Mouse (Mus musculus) brown adipose tissue, adult 24 weeks (tissue): ENCODE measurements around the gene Polk. TPM values are rescaled to one million over a fixed set of nuclear protein-coding genes. Genes with fewer than 3 reads are reported as not detected.

Experiments used
- H3K27ac ChIP-seq: fragments of 200-500 bp; replicated peaks from 2 replicates; pipeline ENCODE4 v1.5.1; 2012; ENCODE audit warnings: low read depth, mild to moderate bottlenecking, low read length
- H3K4me1 ChIP-seq: fragments of 200-500 bp; 2 replicates; pipeline ENCODE4 v1.6.1; 2012; ENCODE audit warnings: low read length, mixed read lengths; ENCODE audit not compliant: control insufficient read depth, insufficient read depth, insufficient read length
- H3K4me3 ChIP-seq: fragments of 200-500 bp; 2 replicates; pipeline ENCODE4 v1.5.1; 2012; ENCODE audit warnings: low read depth, mild to moderate bottlenecking, low read length, moderate library complexity; ENCODE audit not compliant: insufficient read depth
- polyA plus RNA-seq: library from polyadenylated mRNA; stranded (reverse); fragments of >200 nt; gene quantifications from 2 replicates; pipeline ENCODE4 v1.2.4, GENCODE M21; 2012; ENCODE audit not compliant: missing spikeins, insufficient read depth, insufficient read length

The Polk gene
- polyA plus RNA-seq, 1 experiment = 2.7 TPM

DNA sequence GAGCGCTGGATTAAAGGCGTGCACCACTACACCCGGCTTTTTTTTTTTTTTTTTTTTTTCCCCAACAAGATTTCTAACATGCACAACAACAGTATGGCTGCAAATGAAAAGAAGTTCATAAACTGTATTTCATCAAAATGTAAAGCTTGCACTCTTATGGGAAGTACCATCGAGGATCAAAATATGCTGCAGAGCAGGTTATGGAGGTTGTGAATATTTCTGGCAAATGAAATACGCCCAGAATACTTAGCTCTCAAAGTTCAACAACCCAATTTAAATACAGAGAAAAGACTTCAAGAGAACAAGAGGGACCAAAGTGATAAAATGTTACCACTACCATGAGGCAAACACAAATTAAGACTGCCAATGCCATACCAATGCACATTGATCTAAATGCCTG, 73.7 kb downstream of the Polk start:
- no peaks in the 10 kb centered on the region for H3K4me1 ChIP-seq
- no peak overlapping the region for H3K27ac ChIP-seq

GRCm38 (mm10) chr13:96465315-96465714, 77.1 kb downstream of the Polk start:
- Histone ChIP-seq H3K27ac (no peak overlapping the region), H3K4me3 (no peak overlapping the region), H3K4me1 (no peaks in the 10 kb centered on the region)

More for the DNA sequence above, 73.7 kb downstream of the Polk start:
- no peak overlapping the region for H3K4me3 ChIP-seq

DNA sequence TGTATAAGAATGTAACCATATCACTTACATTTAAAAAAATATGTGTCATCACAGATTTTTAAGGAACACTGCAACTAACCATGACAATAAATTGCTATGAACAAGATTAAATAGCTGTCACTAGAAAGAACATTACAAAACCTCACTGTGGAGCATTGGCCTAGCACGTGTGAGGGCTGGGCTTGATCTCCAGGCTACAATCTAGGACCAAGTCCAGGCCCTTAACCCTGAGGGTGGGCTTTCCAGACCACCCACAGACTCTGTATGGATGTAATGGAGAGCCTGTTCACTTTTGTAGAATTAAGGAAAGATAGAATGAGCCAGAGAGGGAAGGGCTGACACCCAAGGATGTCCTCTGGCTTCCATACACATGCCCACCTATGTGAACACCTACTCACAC, 79.7 kb downstream of the Polk start:
- Histone ChIP-seq H3K27ac (no peak overlapping the region), H3K4me1 (no peaks in the 10 kb centered on the region), H3K4me3 (no peak overlapping the region)

GRCm38 (mm10) chr13:96458606-96459005, 83.8 kb downstream of the Polk start:
- H3K27ac ChIP-seq = no peak overlapping the region
- H3K4me3 ChIP-seq = no peak overlapping the region
- peaks cover 2% of the 10 kb centered on the region; the same call in 1 of the 2 replicates for H3K4me1 ChIP-seq

DNA sequence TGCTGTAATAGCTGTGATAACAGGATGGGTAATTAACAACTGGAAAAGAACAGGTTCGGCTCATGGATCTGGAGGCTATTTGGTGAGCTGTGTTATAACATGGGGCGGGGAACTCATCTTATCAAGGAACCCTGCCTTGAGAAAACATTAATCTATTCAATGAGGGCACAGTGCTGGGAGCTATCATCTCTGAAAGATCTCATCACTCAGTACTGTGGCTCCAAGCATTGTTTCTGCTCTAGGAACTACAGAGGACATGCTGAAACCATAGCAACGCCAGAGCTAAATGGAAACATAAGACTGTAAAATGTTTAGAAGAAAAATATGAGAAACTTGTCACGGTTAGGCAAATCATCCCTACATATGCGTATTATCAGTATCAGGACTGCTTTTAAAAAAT, 84.4 kb downstream of the Polk start:
- H3K4me1 ChIP-seq = peaks cover 2% of the 10 kb centered on the region; the same call in 1 of the 2 replicates
- no peak overlapping the region for H3K4me3 ChIP-seq
- H3K27ac ChIP-seq = no peak overlapping the region

DNA sequence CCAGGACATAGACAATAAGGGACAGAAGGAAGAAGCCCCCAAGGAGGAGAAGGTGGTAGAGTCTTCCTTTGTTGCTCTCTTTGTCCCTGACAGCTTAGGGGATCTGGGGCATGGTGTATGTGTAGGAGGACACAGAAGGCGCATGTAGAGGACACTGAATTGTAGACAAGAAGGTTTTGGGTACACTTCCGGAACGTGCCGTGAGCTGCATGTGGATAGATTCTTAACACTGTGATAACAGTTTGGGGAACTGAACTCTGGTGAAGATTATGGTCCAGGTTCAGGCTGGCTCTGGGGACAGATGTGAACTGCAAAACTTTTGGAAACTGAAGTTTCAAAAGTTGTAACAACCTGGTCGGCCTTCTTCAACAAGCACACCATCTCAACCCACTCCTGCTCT, 84.8 kb downstream of the Polk start:
- Histone ChIP-seq H3K27ac (no peak overlapping the region), H3K4me1 (peaks cover 2% of the 10 kb centered on the region; the same call in 1 of the 2 replicates), H3K4me3 (no peak overlapping the region)

DNA sequence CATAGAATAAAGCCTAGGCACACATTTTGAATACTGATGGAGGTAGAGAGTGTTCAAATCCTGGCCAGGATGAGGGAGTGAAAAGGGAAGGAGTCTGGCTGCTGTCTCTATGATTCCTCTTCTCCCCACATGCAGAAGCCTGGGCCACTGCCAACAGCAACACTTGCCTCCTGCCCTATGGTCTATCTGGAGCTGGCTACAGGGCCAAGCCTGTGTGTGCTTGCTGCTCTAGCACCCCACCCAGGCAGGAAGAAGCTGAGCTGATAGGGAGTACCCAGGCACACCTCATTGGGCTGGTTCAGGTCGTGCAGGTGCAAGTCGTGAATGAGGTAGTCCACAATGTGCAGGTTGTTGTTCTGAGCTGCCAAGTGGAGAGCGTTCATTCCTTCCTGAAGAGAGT, 88.1 kb downstream of the Polk start:
- Histone ChIP-seq H3K4me1 (peaks cover 2% of the 10 kb centered on the region; the same call in 1 of the 2 replicates), H3K27ac (no peak overlapping the region), H3K4me3 (no peak overlapping the region)

DNA sequence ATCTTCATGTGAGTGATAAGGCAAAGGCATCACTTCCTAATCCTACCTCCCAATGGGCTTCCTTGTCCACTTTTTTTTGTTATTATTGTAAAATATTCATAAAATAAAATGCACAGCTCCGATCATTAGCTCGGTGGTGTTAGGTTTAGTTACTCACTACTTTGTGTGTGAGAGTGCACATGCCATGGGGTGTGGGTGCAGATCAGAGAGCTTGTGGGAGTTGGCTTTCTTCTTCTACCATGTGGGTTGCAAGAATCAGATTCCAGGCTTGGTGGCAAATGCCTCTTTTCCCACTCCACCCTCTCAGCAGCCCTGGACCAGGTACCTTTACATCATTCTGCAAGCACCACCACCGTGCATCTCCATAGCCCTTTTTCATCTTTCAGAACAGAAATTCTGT, 89.8 kb downstream of the Polk start:
- peaks cover 2% of the 10 kb centered on the region; the same call in 1 of the 2 replicates for H3K4me1 ChIP-seq
- H3K27ac ChIP-seq = no peak overlapping the region
- H3K4me3 ChIP-seq = no peak overlapping the region

DNA sequence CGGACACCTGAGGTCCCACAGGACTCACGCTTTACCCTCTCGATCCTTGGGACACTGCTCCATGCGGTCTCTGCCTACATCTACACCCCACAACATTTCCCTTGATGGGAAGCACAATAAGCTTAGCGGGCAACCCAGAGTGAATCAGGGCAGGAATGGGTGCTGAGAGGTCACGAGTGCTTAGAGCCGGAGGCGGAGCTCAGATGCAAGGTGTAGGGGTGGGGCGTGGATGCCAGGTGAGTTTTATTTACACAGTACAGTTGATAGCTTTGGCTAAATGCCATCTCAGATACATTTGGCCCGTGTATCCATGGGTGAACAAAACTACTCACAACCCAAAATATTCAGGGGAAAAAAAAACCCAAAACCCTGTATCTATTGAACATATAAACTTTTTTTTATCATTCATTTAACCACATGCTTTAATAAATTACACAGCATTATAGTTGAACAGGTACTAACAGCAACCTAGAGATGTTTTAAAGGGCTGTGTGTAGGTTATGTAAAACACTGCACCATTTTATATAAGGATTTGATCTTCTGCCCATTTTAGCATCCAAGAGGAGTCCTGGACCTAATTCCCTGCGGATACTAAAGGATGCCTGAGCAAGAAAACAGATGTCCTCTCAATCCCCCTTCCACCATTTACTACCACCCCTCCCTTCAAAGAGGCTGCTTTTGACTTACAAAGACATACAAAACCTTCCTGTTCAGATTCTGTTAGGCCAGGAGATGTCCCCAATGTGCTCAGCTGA, 90.8 kb downstream of the Polk start:
- Histone ChIP-seq H3K4me3 (no peak overlapping the region), H3K4me1 (peaks cover 2% of the 10 kb centered on the region; the same call in 1 of the 2 replicates), H3K27ac (no peak overlapping the region)

- Histone ChIP-seq H3K27ac (no peak overlapping the region), H3K4me3 (no peak overlapping the region), H3K4me1 (peaks cover 2% of the 10 kb centered on the region; the same call in 1 of the 2 replicates)
Observed at GRCm38 (mm10) chr13:96450869-96451268, 91.5 kb downstream of the Polk start.

- no peak overlapping the region for H3K27ac ChIP-seq
- peaks cover 2% of the 10 kb centered on the region; the same call in 1 of the 2 replicates for H3K4me1 ChIP-seq
- H3K4me3 ChIP-seq = no peak overlapping the region
Observed at GRCm38 (mm10) chr13:96450205-96450856, 92.0 kb downstream of the Polk start.

DNA sequence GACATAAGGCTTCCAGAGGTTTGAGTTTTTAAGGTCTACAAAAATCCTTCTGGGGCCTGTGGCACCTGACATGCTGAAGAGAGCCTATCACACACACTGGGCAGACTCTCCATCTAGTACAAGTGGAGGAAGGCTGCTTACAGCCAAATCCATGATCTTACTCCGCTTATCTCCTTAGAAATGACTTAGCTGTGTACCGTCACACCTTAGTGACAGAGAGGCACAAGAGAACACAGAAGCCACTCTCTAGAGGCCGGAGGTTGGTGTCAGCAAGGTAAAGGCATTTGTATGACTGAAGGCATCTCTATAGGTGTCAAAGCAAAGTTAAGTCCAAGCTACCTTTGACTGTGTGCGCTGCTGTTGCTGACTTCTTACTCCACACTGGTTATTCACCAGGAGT, 101.9 kb downstream of the Polk start:
- no peak overlapping the region for H3K27ac ChIP-seq
- H3K4me3 ChIP-seq = no peak overlapping the region
- no peaks in the 10 kb centered on the region for H3K4me1 ChIP-seq

DNA sequence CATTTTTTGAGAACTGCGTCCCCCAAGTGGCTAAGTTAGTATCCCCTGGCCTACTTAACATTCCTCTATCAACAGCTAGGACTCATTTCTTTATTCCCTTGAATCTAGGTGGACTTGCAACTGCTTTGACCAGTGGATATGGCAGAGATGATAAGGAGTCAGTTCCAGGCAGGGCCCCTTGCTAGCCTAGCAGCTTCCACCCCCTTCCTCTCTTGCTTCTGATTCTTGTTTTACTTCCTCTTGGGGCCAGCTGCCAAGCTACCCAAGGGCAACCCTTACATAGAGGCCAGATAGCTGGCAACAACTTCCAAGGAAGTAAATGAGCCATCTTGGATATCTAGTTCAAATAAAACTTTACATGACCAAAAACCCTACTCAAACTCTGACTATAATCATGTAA, 105.5 kb downstream of the Polk start:
- Histone ChIP-seq H3K4me1 (peaks cover 8% of the 10 kb centered on the region; the same call in 1 of the 2 replicates), H3K27ac (no peak overlapping the region), H3K4me3 (no peak overlapping the region)

GRCm38 (mm10) chr13:96435793-96436192, 106.6 kb downstream of the Polk start:
- H3K27ac ChIP-seq = no peak overlapping the region

DNA sequence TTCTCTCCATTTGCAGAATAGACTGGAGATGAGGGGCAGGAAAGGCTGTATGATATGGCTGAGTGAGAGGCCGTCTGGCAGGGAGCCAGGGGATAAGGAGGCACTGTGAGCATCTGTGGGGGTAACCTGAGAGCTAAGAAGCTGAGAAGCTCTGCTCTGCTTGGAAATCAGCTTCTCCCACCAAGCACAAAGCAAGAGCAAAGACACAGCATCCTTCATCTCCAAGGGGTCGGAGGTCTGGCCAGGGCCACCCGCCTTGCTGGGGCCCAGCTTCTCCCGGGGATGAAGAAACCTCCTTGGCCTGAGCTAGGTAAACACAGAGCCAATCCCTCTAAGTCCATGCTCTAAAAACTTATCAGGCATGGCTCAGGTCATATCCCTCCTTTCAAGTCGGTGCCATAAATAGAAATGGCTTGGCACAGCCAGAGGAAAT, 107.5 kb downstream of the Polk start:
- Histone ChIP-seq H3K27ac (no peak overlapping the region), H3K4me1 (peaks cover 8% of the 10 kb centered on the region; the same call in 1 of the 2 replicates), H3K4me3 (no peak overlapping the region)

More at GRCm38 (mm10) chr13:96435793-96436192, 106.6 kb downstream of the Polk start:
- Histone ChIP-seq H3K4me3 (no peak overlapping the region), H3K4me1 (peaks cover 8% of the 10 kb centered on the region; the same call in 1 of the 2 replicates)
